Mouse (Mus musculus) brain, embryonic 14.5 days (tissue): Measurements from ENCODE around the gene Fam20a. TPM values are rescaled to one million over a fixed set of nuclear protein-coding genes. Genes with fewer than 3 reads are reported as not detected.

Experiments
- DNase-seq: peaks from one replicate; pipeline ENCODE4 v3.0.0-alpha.2; 2011; ENCODE audit warnings: low read depth
- CTCF ChIP-seq: fragments of 200-500 bp; IDR thresholded peaks from 2 replicates; pipeline ENCODE4 v1.5.1; 2012; ENCODE audit warnings: inconsistent platforms, mild to moderate bottlenecking, moderate library complexity, borderline replicate concordance; ENCODE audit not compliant: insufficient read depth, insufficient read length; ENCODE audit errors: extremely low read depth
- POLR2A ChIP-seq: fragments of 200-500 bp; IDR thresholded peaks from 2 replicates; pipeline ENCODE4 v1.6.1; 2012; ENCODE audit warnings: mild to moderate bottlenecking, inconsistent platforms, borderline replicate concordance; ENCODE audit not compliant: poor library complexity, insufficient read depth, insufficient read length, severe bottlenecking; ENCODE audit errors: extremely low read depth
- polyA plus RNA-seq: library from polyadenylated mRNA; depleted of rRNA; stranded (reverse); fragments of >200 nt; gene quantifications from 2 replicates; pipeline ENCODE4 v1.2.3, GENCODE M21; 2012

Gene Fam20a
- polyA plus RNA-seq, 1 experiment: 4.3 TPM

DNA sequence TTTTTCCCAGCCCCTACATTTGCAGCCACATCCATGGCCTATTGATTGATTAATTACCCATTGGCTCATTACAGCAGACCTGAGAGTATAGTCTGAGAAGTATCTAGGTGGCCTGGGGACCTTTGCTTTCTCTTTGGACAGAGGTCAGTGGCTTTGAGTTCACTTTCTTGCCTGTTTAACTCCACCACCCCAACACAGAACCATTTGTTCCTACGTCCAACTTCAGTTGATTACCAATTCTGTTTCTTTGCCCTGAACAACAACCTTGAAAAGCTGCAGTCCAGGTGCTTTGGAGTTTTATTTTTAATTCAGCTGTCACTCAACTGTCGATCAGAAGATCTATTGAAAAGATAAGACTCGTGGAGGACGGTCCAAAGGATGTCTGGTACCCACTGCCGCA, 12.6 kb downstream of the Fam20a start:
- no peak for TF ChIP-seq POLR2A
- no peak for TF ChIP-seq CTCF
- no peak for DNase-seq

DNA sequence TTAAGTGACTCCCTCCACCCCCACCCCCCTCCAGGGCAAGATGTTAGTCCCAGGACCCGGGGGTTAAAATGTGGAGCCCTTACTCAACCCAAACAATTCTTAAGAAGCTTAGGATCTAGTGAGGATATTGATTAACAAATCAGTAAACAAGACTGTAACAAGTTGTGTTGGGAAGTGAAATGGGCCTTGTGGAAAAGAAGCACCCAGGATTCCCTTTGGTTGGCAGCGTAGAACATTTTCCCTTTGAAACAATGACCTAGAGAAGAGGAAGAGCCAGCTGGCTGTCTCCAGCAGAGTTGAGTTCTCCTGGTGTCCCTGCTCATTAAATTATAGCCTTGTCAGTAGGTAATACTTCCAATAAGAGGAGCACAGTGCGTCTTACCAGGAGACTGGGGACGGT, 13.3 kb downstream of the Fam20a start:
- no peak for DNase-seq
- TF ChIP-seq CTCF: no peak
- no peak for TF ChIP-seq POLR2A

DNA sequence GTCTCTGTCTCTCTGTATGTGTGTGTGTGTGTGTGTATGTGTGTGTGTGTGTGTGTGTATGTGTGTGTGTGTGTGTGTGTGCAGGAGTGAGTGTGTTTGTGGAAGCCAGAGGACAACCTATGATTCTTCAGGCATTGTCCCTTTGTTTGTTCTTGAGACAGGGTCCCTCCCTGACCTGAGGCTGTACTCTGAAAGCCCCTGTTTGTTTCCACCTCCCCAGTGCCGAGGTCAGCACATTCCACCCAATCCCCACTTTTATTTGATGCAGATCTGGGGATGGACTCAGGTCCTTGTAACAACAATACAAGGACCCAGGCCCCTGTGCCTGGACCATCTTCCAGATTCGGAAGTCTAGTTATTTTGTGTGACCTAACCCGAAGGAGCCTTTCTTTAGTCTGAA, 14.6 kb downstream of the Fam20a start:
- TF ChIP-seq POLR2A: no peak
- TF ChIP-seq CTCF: no peak
- no peak for DNase-seq

DNA sequence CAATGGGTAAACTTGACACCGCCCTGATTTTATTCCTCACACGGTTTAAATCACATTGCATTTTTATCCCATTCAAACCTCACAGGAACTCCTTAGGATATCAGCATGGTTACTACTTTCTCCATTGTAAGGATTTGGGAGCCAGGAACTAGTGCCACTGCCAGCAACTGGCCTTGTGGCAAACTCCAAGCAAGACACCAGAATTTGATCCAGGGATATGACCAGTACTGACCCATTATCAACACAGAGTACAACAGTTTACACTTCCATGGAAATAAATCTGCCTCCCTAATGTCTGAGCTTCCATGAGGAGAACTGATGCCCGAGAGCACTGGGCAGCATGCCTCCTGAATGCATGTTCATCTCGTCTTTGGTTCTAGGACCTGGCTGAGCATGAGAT, 15.5 kb downstream of the Fam20a start:
- TF ChIP-seq CTCF: no peak
- no peak for TF ChIP-seq POLR2A
- DNase-seq: no peak

DNA sequence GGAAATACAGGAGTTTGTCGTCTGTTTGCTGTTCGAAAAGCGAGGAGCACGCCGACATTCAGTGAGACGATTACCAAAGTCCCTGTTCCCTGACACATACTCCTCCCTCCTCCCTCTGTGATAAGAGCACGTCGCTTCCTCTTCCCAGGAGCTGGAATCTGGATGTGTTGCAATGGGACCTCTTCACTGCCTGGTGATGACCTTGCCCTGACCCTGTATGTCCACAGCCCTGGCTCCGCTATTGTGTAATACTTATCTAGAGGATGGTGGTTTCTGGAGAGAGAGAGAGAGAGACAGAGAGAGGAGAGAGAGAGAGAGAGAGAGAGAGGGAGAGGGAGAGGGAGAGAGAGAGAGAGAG, 16.0 kb downstream of the Fam20a start:
- no peak for TF ChIP-seq CTCF
- TF ChIP-seq POLR2A: no peak
- DNase-seq: no peak

DNA sequence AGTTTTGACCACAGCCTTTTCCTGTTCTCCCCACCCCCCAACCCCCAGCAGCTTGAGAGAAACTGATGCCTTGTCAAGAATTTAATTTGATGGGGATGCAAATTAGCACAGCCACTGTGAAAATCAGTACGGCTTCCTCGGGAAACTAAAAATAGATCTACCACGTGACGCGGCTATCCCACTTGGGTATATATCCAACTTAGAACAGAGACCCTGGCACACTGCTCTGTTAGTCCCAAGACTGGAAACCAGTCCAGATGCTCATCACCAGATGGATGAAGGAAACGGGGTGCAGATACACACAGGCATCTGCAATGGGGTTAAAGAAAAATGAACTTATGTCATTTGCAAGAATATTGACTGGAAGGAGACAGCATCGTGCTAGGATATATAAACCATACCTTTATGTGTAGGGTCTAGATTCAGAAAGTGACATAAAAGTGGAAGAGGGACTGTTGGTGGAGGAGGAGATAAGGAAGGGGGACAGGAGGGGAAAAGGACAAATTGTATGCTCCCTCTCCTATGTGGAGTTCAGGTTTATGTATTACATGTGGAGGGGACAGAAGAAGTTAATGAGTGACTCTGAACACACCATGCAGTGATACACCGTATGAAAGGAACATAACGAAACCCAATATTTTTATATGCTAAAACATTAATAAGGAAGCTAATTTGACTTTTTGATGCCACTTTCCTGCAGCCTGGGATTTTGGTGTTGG, 16.6 kb downstream of the Fam20a start:
- TF ChIP-seq CTCF: no peak
- TF ChIP-seq POLR2A: no peak
- peak; percentile 78 for DNase-seq

DNA sequence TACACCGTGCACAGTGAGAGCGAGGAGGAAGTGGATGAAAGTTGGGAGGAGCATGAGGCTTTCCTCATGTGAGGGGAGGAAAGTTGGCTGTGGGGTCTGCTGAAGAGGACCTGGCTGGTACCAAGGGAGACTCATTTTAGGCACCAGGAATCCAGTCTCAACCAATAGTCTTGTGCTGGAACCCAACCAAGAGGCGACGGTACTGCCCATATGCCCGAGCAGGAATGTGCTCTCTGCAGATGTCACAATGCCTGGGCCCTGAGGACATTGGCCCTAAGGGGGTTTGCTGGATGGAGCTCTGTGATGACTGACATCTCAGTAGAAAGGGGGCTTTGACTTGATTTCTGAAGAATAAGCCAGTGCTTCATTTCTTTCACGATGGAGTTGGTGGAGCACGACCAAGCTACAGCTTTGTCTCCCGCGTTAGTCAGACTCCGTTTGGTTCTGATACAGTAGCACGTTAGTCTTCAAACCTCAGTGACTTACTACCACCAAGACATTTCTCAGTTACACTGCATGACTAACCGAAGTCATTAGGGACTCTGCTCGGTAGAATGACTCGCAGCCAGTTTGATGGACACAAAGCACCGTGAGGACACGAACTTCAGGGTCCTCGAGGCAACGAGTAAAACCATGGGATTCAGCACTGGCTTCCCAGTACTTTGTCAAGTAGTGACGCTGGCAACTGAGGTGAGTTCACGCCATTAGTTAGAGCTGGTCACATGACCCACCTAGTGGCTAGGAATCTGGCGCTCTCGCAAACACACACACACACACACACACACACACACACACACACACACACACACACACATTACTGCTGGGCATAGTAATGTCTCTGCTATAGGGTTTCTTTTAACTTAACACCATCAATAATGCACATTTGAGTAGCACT, 17.5 kb downstream of the Fam20a start:
- DNase-seq: no peak
- TF ChIP-seq POLR2A (no peak), CTCF (no peak)

DNA sequence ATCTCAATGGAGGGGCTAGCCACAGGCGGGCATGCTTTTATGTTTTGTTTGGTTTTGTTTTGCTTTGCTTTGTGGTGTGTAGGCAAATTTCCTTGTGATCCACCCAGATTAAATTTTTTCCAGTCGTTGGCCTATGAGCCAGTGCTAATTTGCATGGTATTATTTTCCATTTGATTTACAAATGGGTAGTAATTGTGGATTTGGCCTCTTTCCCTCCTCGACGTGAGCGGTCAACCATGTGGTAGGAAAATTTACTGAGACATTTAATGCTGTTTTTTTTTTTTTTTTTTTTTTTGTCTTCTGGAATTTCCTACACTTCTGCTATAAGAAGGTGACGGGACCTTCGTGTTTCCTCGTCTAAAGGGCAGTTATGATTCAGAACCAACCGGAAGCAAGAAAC, 18.2 kb downstream of the Fam20a start:
- peak; percentile 17 for DNase-seq
- TF ChIP-seq CTCF (no peak), POLR2A (no peak)

DNA sequence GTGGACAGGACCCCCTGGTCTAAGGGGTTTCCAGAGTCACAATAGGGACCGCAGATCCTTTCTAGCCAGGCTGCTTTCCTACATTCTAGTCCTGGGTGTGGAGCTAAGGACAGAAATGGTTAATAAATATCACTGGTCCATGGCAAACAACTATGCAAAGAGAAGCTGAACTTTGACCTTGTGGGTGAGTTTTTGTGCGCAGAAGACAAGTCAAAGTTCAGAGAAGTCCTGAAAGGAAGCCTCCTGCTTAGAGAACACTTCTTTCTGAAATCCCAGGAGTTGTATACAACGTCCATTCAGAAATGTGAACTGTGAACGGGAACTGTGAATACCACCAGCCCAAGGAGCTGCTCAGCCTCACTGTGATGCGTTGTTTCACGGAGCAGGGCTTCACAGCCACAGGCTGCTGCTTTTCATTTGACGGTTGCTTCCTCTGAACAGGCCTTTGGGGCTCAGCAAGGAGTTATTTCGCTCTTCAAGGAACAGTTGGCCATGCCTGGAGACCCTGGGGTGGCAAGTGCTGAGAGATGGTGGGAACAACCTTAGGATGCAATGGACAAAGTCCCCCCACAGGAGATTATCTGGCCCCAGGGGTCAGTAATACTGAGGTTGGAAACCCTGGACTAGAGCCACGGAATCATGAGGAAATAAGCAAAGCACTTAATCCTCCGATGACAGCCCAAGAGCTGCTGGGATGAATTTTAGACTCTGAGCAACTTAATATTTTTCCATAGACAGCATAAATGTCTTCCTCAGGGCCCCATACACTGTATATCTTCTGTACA, 19.9 kb downstream of the Fam20a start:
- DNase-seq: no peak
- no peak for TF ChIP-seq CTCF
- TF ChIP-seq POLR2A: no peak

DNA sequence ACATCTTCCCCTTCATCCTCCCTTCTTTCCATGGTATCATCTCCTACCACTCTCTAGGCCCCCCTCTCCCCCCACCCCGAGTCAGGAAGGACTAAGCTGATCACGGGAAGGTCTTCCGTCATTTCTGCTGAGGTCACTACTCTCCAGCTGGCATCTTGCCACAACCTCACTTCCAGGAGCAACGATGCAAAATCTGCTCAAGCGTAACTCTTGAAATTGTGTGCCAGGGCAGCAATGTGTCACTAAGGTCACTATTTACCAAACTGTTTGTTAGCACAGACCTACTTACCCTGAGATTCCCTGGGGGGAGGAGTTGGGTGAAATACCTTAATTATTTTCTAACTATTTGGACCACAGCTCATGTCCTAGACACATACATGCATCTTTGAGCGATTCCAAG, 21.3 kb downstream of the Fam20a start:
- TF ChIP-seq POLR2A (no peak), CTCF (no peak)
- no peak for DNase-seq

DNA sequence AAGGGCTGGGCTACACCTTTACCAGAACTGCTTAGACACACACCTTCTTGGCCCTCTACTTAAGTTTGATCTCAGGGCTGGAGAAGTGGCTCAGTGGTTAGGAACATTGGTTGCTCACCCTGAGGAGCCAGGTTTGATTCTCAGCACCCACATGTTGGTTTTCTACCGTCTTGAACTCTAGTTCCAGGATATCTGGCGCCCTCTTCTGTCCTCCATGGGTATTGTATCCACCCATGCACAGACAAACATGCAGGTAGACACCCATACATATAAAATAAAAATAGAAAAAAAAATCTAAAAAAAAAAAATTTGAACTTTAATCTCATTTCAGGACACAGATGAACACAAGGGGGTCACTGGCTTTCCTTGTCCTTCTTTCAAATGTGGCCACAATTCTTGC, 22.3 kb downstream of the Fam20a start:
- TF ChIP-seq CTCF (peak; percentile 28; the same call in 1 of the 2 replicates), POLR2A (no peak)
- no peak for DNase-seq

DNA sequence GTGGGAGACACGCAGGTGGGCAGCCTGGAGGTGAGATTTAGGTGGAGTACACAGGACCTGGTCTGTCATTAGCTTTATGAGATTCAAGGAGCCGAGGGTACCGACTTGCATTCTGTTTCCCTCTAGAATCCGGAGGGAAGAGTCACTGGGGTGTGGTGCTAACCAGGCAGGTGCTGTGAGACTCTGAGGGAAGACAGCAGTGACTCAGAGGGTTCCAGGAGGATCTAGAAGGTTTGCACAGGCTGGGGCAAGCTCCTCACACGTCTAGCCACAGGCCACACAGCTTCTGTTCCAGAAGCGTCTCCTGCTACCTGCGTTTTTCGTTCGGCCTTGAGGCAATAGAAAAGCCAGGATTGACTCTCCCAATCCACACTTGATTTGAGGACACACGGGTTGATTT, 23.3 kb downstream of the Fam20a start:
- TF ChIP-seq CTCF: no peak
- TF ChIP-seq POLR2A: no peak

DNA sequence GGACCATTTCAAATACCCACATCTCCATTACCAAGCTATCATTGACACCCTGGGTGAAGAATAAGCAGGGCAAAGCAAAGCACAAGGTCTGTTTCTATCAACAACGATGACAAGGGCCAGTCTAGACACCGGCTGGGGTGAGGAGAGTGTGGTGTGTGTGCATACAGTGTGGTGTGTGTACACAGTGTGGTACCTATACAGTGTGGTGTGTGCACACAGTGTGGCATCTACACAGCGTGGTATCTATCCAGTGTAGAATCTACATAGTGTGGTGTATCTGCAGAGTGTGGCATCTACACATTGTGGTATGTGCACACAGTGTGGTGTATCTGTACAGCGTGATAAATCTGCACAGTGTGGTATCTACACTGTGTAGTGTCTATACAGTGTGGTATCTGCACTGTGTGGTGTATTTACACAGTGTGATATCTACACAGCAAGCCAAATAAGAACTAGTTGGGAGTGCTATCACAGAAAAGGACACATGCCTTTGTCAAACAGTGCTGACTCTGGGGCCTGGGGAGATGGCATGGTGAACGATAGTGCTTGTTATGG, 24.9 kb downstream of the Fam20a start:
- DNase-seq: no peak
- TF ChIP-seq CTCF: no peak
- no peak for TF ChIP-seq POLR2A

More for the DNA sequence above, 23.3 kb downstream of the Fam20a start:
- no peak for DNase-seq

DNA sequence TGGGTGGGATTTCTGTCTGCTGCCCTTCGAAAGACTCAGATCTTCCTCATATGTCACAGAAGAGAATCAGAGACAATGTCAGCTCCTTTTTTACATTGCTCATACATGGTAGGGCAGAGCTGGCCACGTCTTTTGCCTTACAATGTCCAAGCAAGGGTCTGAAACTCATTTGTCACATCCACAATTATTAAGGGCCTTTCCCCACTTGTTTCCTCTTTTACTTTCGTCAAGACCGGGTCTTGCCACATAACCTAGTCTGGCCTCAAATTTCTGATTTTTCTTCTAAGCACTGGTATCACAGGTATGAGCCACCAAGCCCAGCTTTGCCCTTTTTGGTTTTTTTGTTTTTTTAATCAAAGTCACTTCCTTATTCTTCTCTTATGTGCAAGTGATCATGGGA, 25.6 kb downstream of the Fam20a start:
- no peak for TF ChIP-seq POLR2A

DNA sequence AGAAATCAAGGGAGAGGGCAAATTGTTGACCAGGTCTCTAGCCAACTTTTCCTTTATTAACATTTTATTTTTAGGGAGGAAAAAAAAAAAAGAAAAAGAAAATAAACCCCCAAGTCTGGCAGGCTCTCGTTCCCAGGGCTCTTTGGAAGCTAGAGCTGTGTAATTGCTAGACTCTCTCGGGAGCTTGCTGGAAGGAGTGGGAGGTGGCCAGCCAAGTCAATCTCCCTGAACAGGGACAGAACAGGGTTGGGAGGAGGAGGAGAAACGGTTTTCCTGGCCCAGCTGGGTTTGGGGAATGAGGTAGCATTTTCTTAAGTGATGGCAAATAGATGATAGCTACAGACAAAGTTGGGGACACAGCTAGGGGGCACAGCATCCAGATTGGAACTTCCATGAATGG, 29.3 kb downstream of the Fam20a start:
- TF ChIP-seq CTCF (no peak), POLR2A (no peak)
- no peak for DNase-seq

More for the DNA sequence above, 25.6 kb downstream of the Fam20a start:
- no peak for DNase-seq
